Mouse (Mus musculus): ENCODE results near the gene Mgat3. TPM values are rescaled to one million over a fixed set of nuclear protein-coding genes. Genes with fewer than 3 reads are reported as not detected.
A peak's percentile ranks its signal among the peaks of the same experiment; 100 is the strongest.

Mgat3 gene
- polyA plus RNA-seq, 1 experiment from 2014 or later = 6.7 TPM

GRCm38 (mm10) chr15:80248596-80248995, 75.1 kb downstream of the Mgat3 start:
- H3K9ac ChIP-seq (ENCODE audit: low read depth, low read length) = no peak overlapping the region
- no peak overlapping the region for H3K4me2 ChIP-seq (ENCODE audit: low read length)
- no peak for TF ChIP-seq CTCF (IDR thresholded peaks at IDR 0.05; ENCODE audit: low read depth)
- DNase-seq (ENCODE audit: low spot score) = no peak
- peaks cover 7% of the 10 kb centered on the region; the same call in 1 of the 2 replicates for H3K4me1 ChIP-seq (replicated peaks; ENCODE audit: insufficient read depth, low read length)
- no peaks in the 10 kb centered on the region for H3K9me3 ChIP-seq (replicated peaks; ENCODE audit: low read length)
- H3K27ac ChIP-seq = no peak overlapping the region
- no peak overlapping the region for H3K4me3 ChIP-seq (replicated peaks; ENCODE audit: low read depth, low read length)
- H3K36me3 ChIP-seq (ENCODE audit: insufficient read depth, low read length) = peaks cover 54% of the 10 kb centered on the region
- 96% methylated on average over 1 of the region's 1 CpGs for WGBS
- ATAC-seq (replicated peaks; ENCODE audit: low FRiP score, low read depth) = no peak
- H3K27me3 ChIP-seq (ENCODE audit: insufficient read depth, low read length) = no peaks in the 10 kb centered on the region

GRCm38 (mm10) chr15:80249672-80250071, 76.2 kb downstream of the Mgat3 start:
- Histone ChIP-seq H3K4me1 (replicated peaks; ENCODE audit: insufficient read depth, low read length) (peaks cover 13% of the 10 kb centered on the region; the same call in 1 of the 2 replicates), H3K9ac (ENCODE audit: low read depth, low read length) (no peak overlapping the region), H3K4me2 (ENCODE audit: low read length) (no peak overlapping the region), H3K27ac (no peak overlapping the region), H3K4me3 (replicated peaks; ENCODE audit: low read depth, low read length) (no peak overlapping the region), H3K36me3 (ENCODE audit: insufficient read depth, low read length) (peaks cover 50% of the 10 kb centered on the region; the same call in 1 of the 2 replicates), H3K27me3 (ENCODE audit: insufficient read depth, low read length) (no peaks in the 10 kb centered on the region), H3K9me3 (replicated peaks; ENCODE audit: low read length) (no peaks in the 10 kb centered on the region)
- 90% methylated on average over 10 of the region's 10 CpGs for WGBS
- DNase-seq (ENCODE audit: low spot score) (no peak), ATAC-seq (replicated peaks; ENCODE audit: low FRiP score, low read depth) (no peak)
- TF ChIP-seq CTCF (IDR thresholded peaks at IDR 0.05; ENCODE audit: low read depth) = no peak

- Histone ChIP-seq H3K36me3 (ENCODE audit: insufficient read depth, low read length) (peaks cover 45% of the 10 kb centered on the region; the same call in 1 of the 2 replicates), H3K27ac (no peak overlapping the region), H3K9me3 (replicated peaks; ENCODE audit: low read length) (no peaks in the 10 kb centered on the region), H3K4me3 (replicated peaks; ENCODE audit: low read depth, low read length) (no peak overlapping the region), H3K27me3 (ENCODE audit: insufficient read depth, low read length) (no peaks in the 10 kb centered on the region), H3K4me2 (ENCODE audit: low read length) (no peak overlapping the region), H3K4me1 (replicated peaks; ENCODE audit: insufficient read depth, low read length) (peaks cover 13% of the 10 kb centered on the region; the same call in 1 of the 2 replicates), H3K9ac (ENCODE audit: low read depth, low read length) (no peak overlapping the region)
- ATAC-seq (replicated peaks; ENCODE audit: low FRiP score, low read depth) (no peak), DNase-seq (ENCODE audit: low spot score) (no peak)
- no peak for TF ChIP-seq CTCF (IDR thresholded peaks at IDR 0.05; ENCODE audit: low read depth)
- WGBS = 93% methylated on average over 6 of the region's 6 CpGs
Observed at GRCm38 (mm10) chr15:80250586-80250985, 77.1 kb downstream of the Mgat3 start.

GRCm38 (mm10) chr15:80253530-80253929, 80.0 kb downstream of the Mgat3 start:
- Histone ChIP-seq H3K9ac (ENCODE audit: low read depth, low read length) (peak overlapping the region; percentile 38; the same call in 1 of the 2 replicates), H3K4me3 (replicated peaks; ENCODE audit: low read depth, low read length) (no peak overlapping the region), H3K4me1 (replicated peaks; ENCODE audit: insufficient read depth, low read length) (peaks cover 28% of the 10 kb centered on the region), H3K9me3 (replicated peaks; ENCODE audit: low read length) (no peaks in the 10 kb centered on the region), H3K27ac (peak overlapping the region; percentile 98), H3K27me3 (ENCODE audit: insufficient read depth, low read length) (no peaks in the 10 kb centered on the region), H3K36me3 (ENCODE audit: insufficient read depth, low read length) (peaks cover 45% of the 10 kb centered on the region), H3K4me2 (ENCODE audit: low read length) (0 out of 2 replicates have a peak overlapping the region, but pooled peaks have one; percentile 98)
- DNase-seq (ENCODE audit: low spot score) = peak; percentile 86
- no peak for TF ChIP-seq CTCF (IDR thresholded peaks at IDR 0.05; ENCODE audit: low read depth)
- WGBS = 10% methylated on average over 2 of the region's 2 CpGs
- no peak for ATAC-seq (replicated peaks; ENCODE audit: low FRiP score, low read depth)

- Histone ChIP-seq H3K36me3 (ENCODE audit: insufficient read depth, low read length) (peaks cover 38% of the 10 kb centered on the region), H3K9ac (ENCODE audit: low read depth, low read length) (peak overlapping the region; percentile 62), H3K27ac (peak overlapping the region; percentile 98), H3K9me3 (replicated peaks; ENCODE audit: low read length) (no peaks in the 10 kb centered on the region), H3K4me1 (replicated peaks; ENCODE audit: insufficient read depth, low read length) (peaks cover 28% of the 10 kb centered on the region), H3K4me2 (ENCODE audit: low read length) (peak overlapping the region; percentile 98), H3K4me3 (replicated peaks; ENCODE audit: low read depth, low read length) (peak overlapping the region; percentile 90), H3K27me3 (ENCODE audit: insufficient read depth, low read length) (no peaks in the 10 kb centered on the region)
- ATAC-seq (replicated peaks; ENCODE audit: low FRiP score, low read depth) = no peak
- TF ChIP-seq CTCF (IDR thresholded peaks at IDR 0.05; ENCODE audit: low read depth) = no peak
- no peak for DNase-seq (ENCODE audit: low spot score)
- 37% methylated on average over 6 of the region's 6 CpGs for WGBS
Observed at GRCm38 (mm10) chr15:80254207-80254606, 80.7 kb downstream of the Mgat3 start.

- H3K4me3 ChIP-seq (replicated peaks; ENCODE audit: low read depth, low read length) = peak within 1 kb of the TSS; percentile 90
- H3K27ac ChIP-seq = peak within 1 kb of the TSS; percentile 98
- peaks cover 28% of the 10 kb centered on the region for H3K4me1 ChIP-seq (replicated peaks; ENCODE audit: insufficient read depth, low read length)
- peak within 1 kb of the TSS; percentile 98 for H3K4me2 ChIP-seq (ENCODE audit: low read length)
- WGBS = under 1% methylated on average over 60 of the region's 62 CpGs
- ATAC-seq (replicated peaks; ENCODE audit: low FRiP score, low read depth) (peak; percentile 91), DNase-seq (ENCODE audit: low spot score) (peak; percentile 99)
- no peaks in the 10 kb centered on the region for H3K9me3 ChIP-seq (replicated peaks; ENCODE audit: low read length)
- no peak for TF ChIP-seq CTCF (IDR thresholded peaks at IDR 0.05; ENCODE audit: low read depth)
- H3K9ac ChIP-seq (ENCODE audit: low read depth, low read length) = peak within 1 kb of the TSS; percentile 98
- H3K36me3 ChIP-seq (ENCODE audit: insufficient read depth, low read length) = peaks cover 30% of the 10 kb centered on the region
- H3K27me3 ChIP-seq (ENCODE audit: insufficient read depth, low read length) = no peaks in the 10 kb centered on the region
Observed at GRCm38 (mm10) chr15:80254847-80255645, 81.5 kb downstream of the Mgat3 start, which contains the start of gene Atf4. Gene Atf4 (plus strand): TSS chr15:80255184.

Data from kidney, postnatal 0 days (tissue).